Mouse (Mus musculus) stomach, postnatal 0 days (tissue): ENCODE measurements around the gene Actn2. TPM values are rescaled to one million over a fixed set of nuclear protein-coding genes. Genes with fewer than 3 reads are reported as not detected.

Source experiments
- ATAC-seq: fragments of 200-750 bp; cut with Nextera tagmentation; 2 replicates; pipeline ENCODE4 v1.8.0; 2017; ENCODE audit not compliant: low FRiP score, low TSS enrichment
- DNase-seq: peaks from one replicate; pipeline ENCODE4 v3.0.0-alpha.2; 2016; ENCODE audit warnings: low spot score
- H3K27ac ChIP-seq: fragments of 300-500 bp; sonication (generic); replicated peaks from 2 replicates; pipeline ENCODE4 v1.5.1; 2014; ENCODE audit warnings: mild to moderate bottlenecking, control low read depth
- H3K27me3 ChIP-seq: fragments of 300-500 bp; sonication (generic); 2 replicates; pipeline ENCODE4 v1.6.1; 2014; ENCODE audit warnings: low read length; ENCODE audit not compliant: control insufficient read depth, insufficient read depth
- H3K36me3 ChIP-seq: fragments of 300-500 bp; sonication (generic); 2 replicates; pipeline ENCODE4 v1.6.1; 2014; ENCODE audit warnings: low read length, mixed read lengths; ENCODE audit not compliant: control insufficient read depth, insufficient read depth
- H3K4me1 ChIP-seq: fragments of 300-500 bp; sonication (generic); replicated peaks from 2 replicates; pipeline ENCODE4 v1.6.1; 2014; ENCODE audit warnings: antibody characterized with exemption; ENCODE audit not compliant: control insufficient read depth, insufficient read depth
- H3K4me2 ChIP-seq: fragments of 300-500 bp; sonication (generic); replicated peaks from 2 replicates; pipeline ENCODE4 v1.6.1; 2014; ENCODE audit warnings: low read depth, mild to moderate bottlenecking, control low read depth, moderate library complexity
- H3K4me3 ChIP-seq: fragments of 300-500 bp; sonication (generic); 2 replicates; pipeline ENCODE4 v1.5.1; 2014; ENCODE audit warnings: low read depth, low read length, control low read depth
- H3K9ac ChIP-seq: fragments of 300-500 bp; sonication (generic); 2 replicates; pipeline ENCODE4 v1.6.1; 2014; ENCODE audit warnings: mild to moderate bottlenecking, low read length, control low read depth, mixed read lengths
- H3K9me3 ChIP-seq: fragments of 300-500 bp; sonication (generic); 2 replicates; pipeline ENCODE4 v1.6.1; 2016; ENCODE audit warnings: low read length; ENCODE audit not compliant: control insufficient read depth
- CTCF ChIP-seq: IDR thresholded peaks from 2 replicates; pipeline ENCODE4 v1.5.1; 2016; ENCODE audit warnings: antibody characterized with exemption, low read depth, mild to moderate bottlenecking, moderate library complexity
- EP300 ChIP-seq: optimal IDR thresholded peaks from 2 replicates; pipeline ENCODE3; 2016; ENCODE audit warnings: antibody characterized with exemption
- WGBS: fragments of 180-500 bp; shearing (Covaris S2); extraction: QIAGEN DNeasy Blood & Tissue Kit; methylation state at CpG from one replicate; pipeline ENCODE4 v1.1.7; 2014; 5-methylcytosine and 5-hydroxymethylcytosine counted together
- polyA plus RNA-seq: library from polyadenylated mRNA; unstranded; fragments of >200 nt; fragmentation: Nextera tagmentation; extraction: Ambion mirVana; gene quantifications from 2 replicates; pipeline ENCODE4 v1.2.1, GENCODE M21; 2015

The Actn2 gene
- polyA plus RNA-seq, 1 experiment from 2014 or later, result 2.3 TPM

DNA sequence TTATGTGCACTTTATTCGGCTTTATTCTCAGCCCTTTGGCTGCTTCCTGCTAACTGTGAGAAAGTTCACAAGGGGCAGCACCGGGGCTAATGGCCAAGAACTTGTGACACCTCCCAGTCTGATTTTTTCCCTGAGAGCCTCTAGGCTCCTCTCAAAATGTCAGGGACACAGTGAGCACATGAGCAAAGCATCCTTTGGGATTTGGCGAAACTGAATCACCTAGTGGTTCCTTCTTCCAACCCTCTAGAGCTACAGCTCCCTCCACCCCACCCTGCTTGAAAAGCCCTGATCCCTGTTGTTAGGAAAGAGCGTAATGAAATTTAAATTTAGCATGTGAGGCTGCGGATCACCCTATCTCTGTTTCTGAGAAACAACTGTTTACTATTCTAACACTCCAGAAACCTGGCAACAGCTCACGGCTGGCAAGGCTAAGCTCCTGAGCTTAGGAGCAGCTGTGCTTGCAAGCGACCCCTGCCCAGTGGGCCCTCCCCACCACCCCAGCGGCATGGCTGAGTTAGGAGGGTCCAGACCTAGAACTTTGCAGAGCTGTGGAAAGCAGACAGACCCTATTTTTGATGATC lies 28.6 kb upstream of the Actn2 start:
- Histone ChIP-seq H3K9me3 (no peaks in the 10 kb centered on the region), H3K4me1 (no peaks in the 10 kb centered on the region), H3K9ac (no peak overlapping the region), H3K4me3 (no peak overlapping the region), H3K27ac (no peak overlapping the region), H3K36me3 (no peaks in the 10 kb centered on the region), H3K27me3 (no peaks in the 10 kb centered on the region), H3K4me2 (no peak overlapping the region)
- DNase-seq, result no peak
- 33% methylated on average over 8 of the region's 8 CpGs for WGBS
- TF ChIP-seq CTCF (no peak), EP300 (no peak)
- 0 out of 2 replicates have a peak, but pooled peaks have one; percentile 51 for ATAC-seq

DNA sequence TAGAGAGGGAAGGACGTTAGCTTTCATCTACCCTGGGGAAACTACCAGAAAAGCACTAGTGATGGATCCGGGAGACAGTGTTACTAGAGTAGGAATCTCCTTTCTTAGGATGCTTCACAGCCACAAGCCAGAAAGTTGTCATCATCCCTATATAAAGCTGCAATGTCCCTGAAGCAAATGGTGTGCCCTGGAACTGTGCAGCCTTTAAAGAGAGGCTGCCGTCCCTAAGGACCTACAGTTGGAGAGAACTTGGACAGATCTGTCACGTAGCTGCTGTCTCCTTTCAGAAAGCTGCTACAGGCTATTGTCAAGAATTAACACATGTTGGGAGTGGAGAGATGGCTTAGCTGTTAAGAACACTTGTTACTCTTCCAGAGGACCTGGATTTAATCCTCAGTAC lies 20.9 kb upstream of the Actn2 start:
- DNase-seq, result no peak
- 82% methylated on average over 4 of the region's 4 CpGs for WGBS
- Histone ChIP-seq H3K9ac (no peak overlapping the region), H3K9me3 (no peaks in the 10 kb centered on the region), H3K36me3 (no peaks in the 10 kb centered on the region), H3K4me1 (no peaks in the 10 kb centered on the region), H3K27me3 (no peaks in the 10 kb centered on the region), H3K27ac (no peak overlapping the region), H3K4me2 (no peak overlapping the region), H3K4me3 (no peak overlapping the region)
- no peak for ATAC-seq
- TF ChIP-seq EP300 (no peak), CTCF (no peak)

DNA sequence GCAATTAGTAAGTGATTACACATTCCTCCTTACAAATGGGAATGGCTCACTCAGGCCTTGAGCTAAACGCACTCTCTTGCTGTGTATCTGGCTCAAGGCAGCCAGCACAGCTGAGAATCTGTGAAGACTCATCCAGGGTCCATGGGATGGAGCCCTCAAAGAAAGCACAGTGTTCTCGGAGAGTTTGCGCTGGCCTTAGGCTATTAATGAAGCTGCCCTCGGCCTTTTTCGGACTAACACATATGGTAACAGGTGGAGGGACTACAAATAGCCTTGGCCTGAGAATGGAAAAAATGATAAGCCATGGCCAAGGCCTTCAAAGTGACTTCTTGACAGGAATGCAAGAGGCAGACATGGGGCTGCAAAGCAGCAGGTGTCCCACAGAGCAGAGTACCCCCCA lies 17.0 kb upstream of the Actn2 start:
- ATAC-seq (no peak), DNase-seq (no peak)
- TF ChIP-seq CTCF (no peak), EP300 (no peak)
- H3K27ac ChIP-seq, result no peak overlapping the region
- WGBS, result 84% methylated on average over 5 of the region's 5 CpGs
- no peaks in the 10 kb centered on the region for H3K9me3 ChIP-seq
- H3K36me3 ChIP-seq, result no peaks in the 10 kb centered on the region
- H3K27me3 ChIP-seq, result no peaks in the 10 kb centered on the region
- no peak overlapping the region for H3K4me2 ChIP-seq
- H3K4me1 ChIP-seq, result no peaks in the 10 kb centered on the region
- no peak overlapping the region for H3K9ac ChIP-seq
- no peak overlapping the region for H3K4me3 ChIP-seq

DNA sequence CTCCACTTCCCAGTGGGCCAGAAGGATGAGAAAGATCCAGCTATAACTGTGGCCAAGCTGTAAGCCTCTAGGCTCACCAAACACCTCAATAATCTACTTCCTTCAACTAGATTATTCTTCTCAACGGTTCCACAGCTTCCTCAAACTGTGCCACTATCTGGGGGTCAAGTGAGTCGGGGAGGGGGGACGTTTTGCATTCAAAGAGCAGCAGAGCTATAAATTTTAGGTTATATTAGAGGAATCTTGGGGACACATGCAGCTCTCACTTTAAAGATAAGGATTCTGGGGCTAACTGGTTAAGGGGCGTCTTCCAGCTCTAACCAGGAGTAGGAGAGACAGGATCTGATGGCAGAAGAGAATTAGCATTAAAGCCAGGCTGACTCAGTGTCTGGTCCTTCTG lies 15.6 kb upstream of the Actn2 start:
- ATAC-seq (no peak), DNase-seq (no peak)
- H3K27ac ChIP-seq, result no peak overlapping the region
- TF ChIP-seq EP300 (no peak), CTCF (no peak)
- H3K4me3 ChIP-seq, result no peak overlapping the region
- no peak overlapping the region for H3K9ac ChIP-seq
- WGBS, result 68% methylated on average over 4 of the region's 4 CpGs
- H3K27me3 ChIP-seq, result no peaks in the 10 kb centered on the region
- H3K36me3 ChIP-seq, result no peaks in the 10 kb centered on the region
- no peak overlapping the region for H3K4me2 ChIP-seq
- no peaks in the 10 kb centered on the region for H3K4me1 ChIP-seq
- H3K9me3 ChIP-seq, result no peaks in the 10 kb centered on the region

DNA sequence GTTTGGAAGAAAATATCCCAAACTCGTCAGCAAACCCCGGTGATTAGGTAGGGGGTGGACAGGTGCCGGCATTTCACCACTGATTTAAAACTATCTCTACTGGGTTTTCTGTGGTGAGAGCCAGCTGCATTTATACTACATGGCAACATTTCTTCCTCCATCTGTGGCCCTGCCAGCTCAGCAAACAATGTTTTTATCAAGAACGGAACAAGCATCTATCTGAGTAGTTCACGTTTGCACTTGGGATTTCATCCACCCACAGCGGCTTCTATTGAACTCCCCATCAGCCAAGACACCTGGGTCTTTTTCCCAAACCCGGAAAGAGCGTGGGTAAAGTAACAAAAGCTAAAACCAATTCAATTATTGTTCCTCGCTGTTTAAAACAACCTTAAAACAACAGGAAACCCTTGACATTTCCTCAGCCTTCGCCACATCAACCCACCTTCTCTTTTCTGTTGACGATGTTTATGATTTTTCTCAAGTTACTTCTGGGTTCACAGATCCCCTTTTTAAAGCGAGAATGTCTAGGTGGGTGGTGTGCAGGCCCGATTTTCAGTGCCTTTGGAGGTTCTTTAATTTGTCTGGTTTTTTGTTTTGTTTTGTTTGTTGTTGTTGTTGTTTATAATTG lies 8.8 kb upstream of the Actn2 start:
- no peak overlapping the region for H3K27ac ChIP-seq

DNA sequence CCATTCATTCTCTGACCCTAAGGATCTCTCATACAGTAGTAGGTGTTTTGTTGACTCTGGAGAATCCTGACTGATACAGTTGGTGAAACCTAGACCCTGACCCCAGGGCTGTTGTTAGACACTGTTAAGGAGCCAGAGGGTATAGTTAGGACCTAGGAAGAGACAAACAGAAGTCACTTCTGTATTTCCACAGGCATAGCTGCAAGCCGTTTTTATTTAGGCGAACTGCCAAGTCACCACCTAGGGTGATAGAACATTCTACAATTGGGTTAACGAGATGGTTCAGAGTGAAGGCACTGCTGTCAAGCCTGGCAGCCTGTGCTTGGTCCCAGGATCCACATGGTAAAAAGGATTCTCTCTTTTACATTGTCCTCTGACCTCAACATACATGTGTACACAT lies 6.3 kb upstream of the Actn2 start:
- Histone ChIP-seq H3K4me1 (no peaks in the 10 kb centered on the region), H3K4me3 (no peak overlapping the region), H3K4me2 (no peak overlapping the region), H3K27me3 (no peaks in the 10 kb centered on the region), H3K36me3 (no peaks in the 10 kb centered on the region), H3K9ac (no peak overlapping the region), H3K27ac (no peak overlapping the region), H3K9me3 (no peaks in the 10 kb centered on the region)
- ATAC-seq, result no peak
- WGBS, result 76% methylated on average over 3 of the region's 3 CpGs
- TF ChIP-seq EP300 (no peak), CTCF (no peak)
- no peak for DNase-seq

More for the DNA sequence above, 8.8 kb upstream of the Actn2 start:
- DNase-seq (no peak), ATAC-seq (no peak)
- TF ChIP-seq CTCF (no peak), EP300 (no peak)
- Histone ChIP-seq H3K9me3 (no peaks in the 10 kb centered on the region), H3K9ac (no peak overlapping the region), H3K36me3 (no peaks in the 10 kb centered on the region), H3K4me1 (no peaks in the 10 kb centered on the region), H3K4me3 (no peak overlapping the region), H3K27me3 (no peaks in the 10 kb centered on the region), H3K4me2 (no peak overlapping the region)
- 57% methylated on average over 13 of the region's 13 CpGs for whole genome bisulfite sequencing
